ENCODE assay signal across 15 mouse cellular contexts in the genomic region with DNA sequence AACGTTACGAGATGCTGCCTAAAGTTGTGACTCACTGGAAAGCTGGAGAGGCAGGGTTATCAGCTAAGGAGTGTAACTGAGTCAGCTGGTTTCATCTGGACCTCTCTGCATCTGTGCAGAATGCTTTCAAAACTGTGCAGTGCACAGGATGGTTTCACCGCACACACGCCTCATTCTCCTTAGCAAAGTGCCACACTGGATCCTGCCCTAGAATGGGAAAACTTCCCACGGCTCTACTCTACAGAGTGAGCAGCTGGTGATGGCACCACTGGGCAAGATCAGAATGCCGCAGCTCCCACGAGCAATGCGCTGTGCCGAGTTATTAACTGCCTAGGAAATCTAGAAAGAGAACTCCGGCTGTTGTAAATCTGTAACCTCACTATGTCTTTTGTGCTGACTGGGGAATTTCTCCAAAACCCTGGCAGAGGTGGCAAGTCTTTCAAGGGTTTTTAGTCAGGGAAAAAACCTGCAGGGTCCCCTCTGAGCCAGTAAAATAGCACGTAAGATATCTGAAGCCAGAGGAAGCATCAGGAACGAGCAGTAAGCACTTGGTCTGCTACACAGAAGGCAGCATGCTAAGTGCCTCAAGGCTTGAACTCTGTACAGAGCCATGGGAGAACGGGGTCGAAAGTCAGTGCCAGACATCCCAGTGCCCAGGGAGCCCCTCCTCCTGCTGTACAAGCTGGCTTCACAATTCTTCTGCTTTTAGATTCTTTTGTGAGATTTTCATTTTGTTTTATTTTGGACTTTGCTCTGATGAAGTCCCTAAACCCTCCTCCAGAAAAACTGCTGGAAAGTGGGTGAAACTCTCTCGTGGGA.
DNase-seq lines count a peak whose midpoint lies in the region; ATAC-seq and TF ChIP-seq lines count a peak whose summit lies in the region.
"Had no signal": no experiment of that assay in that cellular context is flagged by ENCODE, and none has a peak within 500 bp of the region (broad histone marks: within the 10 kb centered on the region; RNA-seq: fewer than 3 reads in every experiment).

No protein-coding gene starts in this region.

- H3K36me3 ChIP-seq in midbrain, postnatal 0 days (ENCODE audit: insufficient read depth, low read length) = no peaks in the 10 kb centered on the region
- H3K36me3 ChIP-seq in midbrain, embryonic 11.5 days (ENCODE audit: control insufficient read depth, insufficient read depth, low read length) = no peaks in the 10 kb centered on the region
- no peaks in the 10 kb centered on the region for H3K36me3 ChIP-seq in stomach, embryonic 16.5 days (ENCODE audit: control insufficient read depth, insufficient read depth, low read length)
- H3K36me3 ChIP-seq: intestine, embryonic 15.5 days had no signal

- no peaks in the 10 kb centered on the region for H3K4me1 ChIP-seq in midbrain, postnatal 0 days (ENCODE audit: insufficient read depth, low read length)
- no peaks in the 10 kb centered on the region for H3K4me1 ChIP-seq in midbrain, embryonic 11.5 days (ENCODE audit: control insufficient read depth, insufficient read depth, low read length)
- H3K4me1 ChIP-seq in stomach, embryonic 16.5 days (ENCODE audit: control insufficient read depth, insufficient read depth, low read length) = no peaks in the 10 kb centered on the region
- H3K4me1 ChIP-seq: intestine, embryonic 15.5 days; megakaryocyte, embryonic 14.5 days had no signal

- no peak overlapping the region for H3K27ac ChIP-seq in midbrain, postnatal 0 days (ENCODE audit: low read depth, low read length)
- H3K27ac ChIP-seq in midbrain, embryonic 11.5 days (ENCODE audit: low read depth, low read length) = no peak overlapping the region
- H3K27ac ChIP-seq in stomach, embryonic 16.5 days (ENCODE audit: low read length) = peak overlapping the region; percentile 16
- H3K27ac ChIP-seq: intestine, embryonic 15.5 days had no signal

- no peak for ATAC-seq in midbrain, postnatal 0 days (ENCODE audit: low FRiP score)
- ATAC-seq in midbrain, embryonic 11.5 days (ENCODE audit: low FRiP score) = no peak
- ATAC-seq in stomach, embryonic 16.5 days (ENCODE audit: insufficient read depth, low FRiP score) = no peak
- ATAC-seq: intestine, embryonic 15.5 days had no signal

- no peak overlapping the region for H3K9ac ChIP-seq in midbrain, postnatal 0 days (replicated peaks; ENCODE audit: low read length, poor library complexity, severe bottlenecking)
- H3K9ac ChIP-seq in midbrain, embryonic 11.5 days (ENCODE audit: low read length) = no peak overlapping the region
- H3K9ac ChIP-seq in stomach, embryonic 16.5 days (ENCODE audit: low read length) = 0 out of 2 replicates have a peak overlapping the region, but pooled peaks have one; percentile 7
- H3K9ac ChIP-seq: intestine, embryonic 15.5 days had no signal

- no peaks in the 10 kb centered on the region for H3K9me3 ChIP-seq in midbrain, postnatal 0 days (ENCODE audit: low read length)
- H3K9me3 ChIP-seq in midbrain, embryonic 11.5 days (ENCODE audit: control insufficient read depth, low read length) = no peaks in the 10 kb centered on the region; the same call in 1 of the 2 replicates
- no peaks in the 10 kb centered on the region for H3K9me3 ChIP-seq in stomach, embryonic 16.5 days (replicated peaks; ENCODE audit: control insufficient read depth, low read length)
- H3K9me3 ChIP-seq: intestine, embryonic 15.5 days had no signal

- WGBS in midbrain, postnatal 0 days = 80% methylated on average over 15 of the region's 15 CpGs
- 87% methylated on average over 15 of the region's 15 CpGs for WGBS in midbrain, embryonic 11.5 days
- 74% methylated on average over 15 of the region's 15 CpGs for WGBS in stomach, embryonic 16.5 days

- DNase-seq in frontal cortex, postnatal 36 days (ENCODE audit: low spot score in 2 of 2) = peak; percentile 9 to 25
- no peak for DNase-seq in frontal cortex, postnatal 14 days (ENCODE audit: low spot score in 2 of 2)
- DNase-seq in midbrain, postnatal 0 days (ENCODE audit: low spot score) = peak; percentile 5
- no peak for DNase-seq in midbrain, embryonic 11.5 days (ENCODE audit: low spot score, missing footprints)
- peak; percentile 13 to 53 for DNase-seq in kidney, postnatal 25 days
- no peak for DNase-seq in heart, adult 9 months (ENCODE audit: low spot score in 2 of 2)
- no peak for DNase-seq in B cell, adult 2 months
- DNase-seq: cerebellum, adult 2 months; embryo, embryonic 11 days; heart, adult 18-20 months; lung, adult 2 months; thymus, adult 2 months had no signal

- H3K4me2 ChIP-seq in midbrain, postnatal 0 days (ENCODE audit: low read depth, low read length, poor library complexity, severe bottlenecking) = no peak overlapping the region
- no peak overlapping the region for H3K4me2 ChIP-seq in midbrain, embryonic 11.5 days
- no peak overlapping the region for H3K4me2 ChIP-seq in stomach, embryonic 16.5 days (ENCODE audit: low read depth, low read length)
- H3K4me2 ChIP-seq: intestine, embryonic 15.5 days had no signal

- H3K27me3 ChIP-seq in midbrain, postnatal 0 days (ENCODE audit: insufficient read depth, low read length) = no peaks in the 10 kb centered on the region
- H3K27me3 ChIP-seq in midbrain, embryonic 11.5 days (ENCODE audit: control insufficient read depth, insufficient read depth, low read length) = no peaks in the 10 kb centered on the region
- no peaks in the 10 kb centered on the region for H3K27me3 ChIP-seq in stomach, embryonic 16.5 days (ENCODE audit: control insufficient read depth, insufficient read depth, low read length)
- H3K27me3 ChIP-seq: intestine, embryonic 15.5 days; megakaryocyte, embryonic 14.5 days had no signal

- no peak overlapping the region for H3K4me3 ChIP-seq in midbrain, postnatal 0 days (ENCODE audit: low read depth, low read length)
- H3K4me3 ChIP-seq in midbrain, embryonic 11.5 days (ENCODE audit: low read depth, low read length) = no peak overlapping the region
- no peak overlapping the region for H3K4me3 ChIP-seq in stomach, embryonic 16.5 days (replicated peaks; ENCODE audit: low read length)
- H3K4me3 ChIP-seq: intestine, embryonic 15.5 days; megakaryocyte, embryonic 14.5 days had no signal

- TF ChIP-seq CTCF in midbrain, postnatal 0 days (IDR thresholded peaks at IDR 0.05) = no peak

Comparison
In these comparisons a context has a peak if more than half of its experiments do, and no peak if none do; other contexts are left out.
1. DNase-seq: peak in frontal cortex, postnatal 36 days (2 of 2), midbrain, postnatal 0 days (single experiment) and kidney, postnatal 25 days (2 of 2); none in frontal cortex, postnatal 14 days (0 of 2), midbrain, embryonic 11.5 days (single experiment), heart, adult 9 months (0 of 2) and B cell, adult 2 months (0 of 2).